Mouse (Mus musculus): ENCODE measurements around the gene Gdpd1. TPM values are rescaled to one million over a fixed set of nuclear protein-coding genes. Genes with fewer than 3 reads are reported as not detected.
"Not testable (repeated sequence)": the region's sequence is repeated elsewhere in the genome, so short reads cannot be mapped to it uniquely, and the experiment has no call there.

Gene Gdpd1
- polyA plus RNA-seq, 1 experiment, result 61.1 TPM

GRCm38 (mm10) chr11:87056286-87056685 lies 17.6 kb downstream of the Gdpd1 start:
- no peak overlapping the region for H3K4me3 ChIP-seq (ENCODE audit: low read depth, low read length)
- WGBS, result 57% methylated on average over 6 of the region's 6 CpGs
- H3K27me3 ChIP-seq (ENCODE audit: control insufficient read depth, insufficient read depth, low read length), result no peaks in the 10 kb centered on the region
- H3K27ac ChIP-seq (ENCODE audit: insufficient read depth, low read depth, low read length), result no peak overlapping the region
- no peaks in the 10 kb centered on the region for H3K4me1 ChIP-seq (ENCODE audit: control insufficient read depth, insufficient read depth, insufficient read length, low read length)
- peaks cover 62% of the 10 kb centered on the region for H3K36me3 ChIP-seq (ENCODE audit: control insufficient read depth, insufficient read depth, low read length)
- TF ChIP-seq POLR2A (IDR thresholded peaks at IDR 0.05; ENCODE audit: low read depth, low read length), result no peak
- no peak for TF ChIP-seq CTCF (IDR thresholded peaks at IDR 0.05; ENCODE audit: extremely low read depth, insufficient read length, insufficient replicate concordance, low read depth, low read length)

- Histone ChIP-seq H3K4me1 (ENCODE audit: control insufficient read depth, insufficient read depth, insufficient read length, low read length) (peaks cover 25% of the 10 kb centered on the region), H3K36me3 (ENCODE audit: control insufficient read depth, insufficient read depth, low read length) (peaks cover 43% of the 10 kb centered on the region)
- WGBS, result 49% methylated on average over 7 of the region's 7 CpGs
Observed at GRCm38 (mm10) chr11:87048900-87049299, 25.0 kb downstream of the Gdpd1 start.

GRCm38 (mm10) chr11:87046968-87047367 lies 26.9 kb downstream of the Gdpd1 start:
- H3K27ac ChIP-seq (ENCODE audit: insufficient read depth, low read depth, low read length), result no peak overlapping the region
- H3K36me3 ChIP-seq (ENCODE audit: control insufficient read depth, insufficient read depth, low read length), result peaks cover 36% of the 10 kb centered on the region
- H3K27me3 ChIP-seq (ENCODE audit: control insufficient read depth, insufficient read depth, low read length), result no peaks in the 10 kb centered on the region
- TF ChIP-seq CTCF (IDR thresholded peaks at IDR 0.05; ENCODE audit: extremely low read depth, insufficient read length, insufficient replicate concordance, low read depth, low read length), result no peak
- H3K4me1 ChIP-seq (ENCODE audit: control insufficient read depth, insufficient read depth, insufficient read length, low read length), result peaks cover 29% of the 10 kb centered on the region
- 81% methylated on average over 5 of the region's 5 CpGs for WGBS
- H3K4me3 ChIP-seq (ENCODE audit: low read depth, low read length), result no peak overlapping the region

More at GRCm38 (mm10) chr11:87048900-87049299, 25.0 kb downstream of the Gdpd1 start:
- peak overlapping the region; percentile 81 for H3K27ac ChIP-seq (ENCODE audit: insufficient read depth, low read depth, low read length)
- not testable (repeated sequence) for H3K4me3 ChIP-seq (ENCODE audit: low read depth, low read length); H3K27me3 ChIP-seq (ENCODE audit: control insufficient read depth, insufficient read depth, low read length)

- no peak for TF ChIP-seq CTCF (IDR thresholded peaks at IDR 0.05; ENCODE audit: extremely low read depth, insufficient read length, insufficient replicate concordance, low read depth, low read length)
- TF ChIP-seq POLR2A (IDR thresholded peaks at IDR 0.05; ENCODE audit: low read depth, low read length), result no peak
- H3K4me3 ChIP-seq (ENCODE audit: low read depth, low read length), result no peak overlapping the region
- peaks cover 41% of the 10 kb centered on the region for H3K36me3 ChIP-seq (ENCODE audit: control insufficient read depth, insufficient read depth, low read length)
- peak overlapping the region; percentile 78; the same call in 1 of the 2 replicates for H3K27ac ChIP-seq (ENCODE audit: insufficient read depth, low read depth, low read length)
- H3K4me1 ChIP-seq (ENCODE audit: control insufficient read depth, insufficient read depth, insufficient read length, low read length), result peaks cover 31% of the 10 kb centered on the region
- 77% methylated on average over 3 of the region's 3 CpGs for WGBS
- no peaks in the 10 kb centered on the region for H3K27me3 ChIP-seq (ENCODE audit: control insufficient read depth, insufficient read depth, low read length)
Observed at GRCm38 (mm10) chr11:87043052-87043451, 30.8 kb downstream of the Gdpd1 start.

- Histone ChIP-seq H3K4me3 (ENCODE audit: low read depth, low read length) (no peak overlapping the region), H3K4me1 (ENCODE audit: control insufficient read depth, insufficient read depth, insufficient read length, low read length) (peaks cover 15% of the 10 kb centered on the region), H3K36me3 (ENCODE audit: control insufficient read depth, insufficient read depth, low read length) (peaks cover 41% of the 10 kb centered on the region), H3K27ac (ENCODE audit: insufficient read depth, low read depth, low read length) (peak overlapping the region; percentile 92), H3K27me3 (ENCODE audit: control insufficient read depth, insufficient read depth, low read length) (no peaks in the 10 kb centered on the region)
- WGBS, result 58% methylated on average over 9 of the region's 9 CpGs
- TF ChIP-seq POLR2A (IDR thresholded peaks at IDR 0.05; ENCODE audit: low read depth, low read length), result no peak
- no peak for TF ChIP-seq CTCF (IDR thresholded peaks at IDR 0.05; ENCODE audit: extremely low read depth, insufficient read length, insufficient replicate concordance, low read depth, low read length)
Observed at GRCm38 (mm10) chr11:87039307-87039963, 34.4 kb downstream of the Gdpd1 start.

GRCm38 (mm10) chr11:87036180-87036579 lies 37.7 kb downstream of the Gdpd1 start:
- Histone ChIP-seq H3K4me3 (ENCODE audit: low read depth, low read length) (no peak overlapping the region), H3K4me1 (ENCODE audit: control insufficient read depth, insufficient read depth, insufficient read length, low read length) (peaks cover 12% of the 10 kb centered on the region), H3K36me3 (ENCODE audit: control insufficient read depth, insufficient read depth, low read length) (peaks cover 31% of the 10 kb centered on the region), H3K27ac (ENCODE audit: insufficient read depth, low read depth, low read length) (no peak overlapping the region), H3K27me3 (ENCODE audit: control insufficient read depth, insufficient read depth, low read length) (no peaks in the 10 kb centered on the region)
- 79% methylated on average over 4 of the region's 4 CpGs for WGBS
- peak; percentile 57; the same call in 1 of the 2 replicates for TF ChIP-seq CTCF (IDR thresholded peaks at IDR 0.05; ENCODE audit: extremely low read depth, insufficient read length, insufficient replicate concordance, low read depth, low read length)
- TF ChIP-seq POLR2A (IDR thresholded peaks at IDR 0.05; ENCODE audit: low read depth, low read length), result no peak

GRCm38 (mm10) chr11:87028212-87028611 lies 45.6 kb downstream of the Gdpd1 start:
- Histone ChIP-seq H3K36me3 (ENCODE audit: control insufficient read depth, insufficient read depth, low read length) (0 out of 2 replicates have a peak, but pooled peaks cover 3% of the 10 kb centered on the region), H3K27ac (ENCODE audit: insufficient read depth, low read depth, low read length) (no peak overlapping the region), H3K27me3 (ENCODE audit: control insufficient read depth, insufficient read depth, low read length) (no peaks in the 10 kb centered on the region), H3K4me1 (ENCODE audit: control insufficient read depth, insufficient read depth, insufficient read length, low read length) (peaks cover 22% of the 10 kb centered on the region; the same call in 1 of the 2 replicates), H3K4me3 (ENCODE audit: low read depth, low read length) (no peak overlapping the region)
- TF ChIP-seq CTCF (IDR thresholded peaks at IDR 0.05; ENCODE audit: extremely low read depth, insufficient read length, insufficient replicate concordance, low read depth, low read length), result no peak
- TF ChIP-seq POLR2A (IDR thresholded peaks at IDR 0.05; ENCODE audit: low read depth, low read length), result no peak
- WGBS, result 94% methylated on average over 3 of the region's 3 CpGs
